Mouse (Mus musculus): ENCODE measurements around the gene Hilpda.

- TF ChIP-seq FLI1 (IDR thresholded peaks at IDR 0.05; ENCODE audit: low read length) (no peak), GATA1 (IDR thresholded peaks at IDR 0.05; ENCODE audit: borderline replicate concordance, low read length) (no peak)
These were observed 42.9 kb upstream of the Hilpda start for GRCm38 (mm10) chr6:29229265-29229913.

All from megakaryocyte, embryonic 14.5 days (primary cell).